Mouse (Mus musculus) heart, embryonic 15.5 days (tissue): ENCODE data around the gene Ankrd37. TPM values are rescaled to one million over a fixed set of nuclear protein-coding genes. Genes with fewer than 3 reads are reported as not detected.

Source experiments
- ATAC-seq: fragments of 200-750 bp; cut with Nextera tagmentation; replicated peaks from 2 replicates; pipeline ENCODE4 v1.8.0; 2017; ENCODE audit warnings: low read depth, moderate TSS enrichment; ENCODE audit not compliant: insufficient number of reproducible peaks, insufficient read depth, low FRiP score
- H3K27ac ChIP-seq: fragments of 300-500 bp; sonication (generic); 2 replicates; pipeline ENCODE4 v1.5.1; 2015; ENCODE audit warnings: mild to moderate bottlenecking, inconsistent platforms
- H3K27me3 ChIP-seq: fragments of 300-500 bp; sonication (generic); 2 replicates; pipeline ENCODE4 v1.6.1; 2015; ENCODE audit warnings: inconsistent platforms
- H3K36me3 ChIP-seq: fragments of 300-500 bp; sonication (generic); 2 replicates; pipeline ENCODE4 v1.6.1; 2015; ENCODE audit warnings: mild to moderate bottlenecking, inconsistent platforms
- H3K4me1 ChIP-seq: fragments of 300-500 bp; sonication (generic); replicated peaks from 2 replicates; pipeline ENCODE4 v1.6.1; 2015; ENCODE audit warnings: inconsistent platforms
- H3K4me2 ChIP-seq: fragments of 300-500 bp; sonication (generic); 2 replicates; pipeline ENCODE4 v1.6.1; 2015; ENCODE audit warnings: inconsistent platforms, mild to moderate bottlenecking, moderate library complexity
- H3K4me3 ChIP-seq: fragments of 300-500 bp; sonication (generic); 2 replicates; pipeline ENCODE4 v1.5.1; 2015; ENCODE audit warnings: mild to moderate bottlenecking, inconsistent platforms
- H3K9ac ChIP-seq: fragments of 300-500 bp; sonication (generic); 2 replicates; pipeline ENCODE4 v1.6.1; 2015; ENCODE audit warnings: mild to moderate bottlenecking, inconsistent platforms
- H3K9me3 ChIP-seq: fragments of 300-500 bp; sonication (generic); replicated peaks from 2 replicates; pipeline ENCODE4 v1.6.1; 2016; ENCODE audit warnings: inconsistent platforms
- WGBS: fragments of 180-500 bp; shearing (Covaris S2); methylation state at CpG from one replicate; pipeline ENCODE4 v1.1.7; 2015; ENCODE audit warnings: mixed read lengths; 5-methylcytosine and 5-hydroxymethylcytosine counted together
- polyA plus RNA-seq: library from polyadenylated mRNA; unstranded; fragments of >200 nt; fragmentation: Nextera tagmentation; extraction: Ambion mirVana; gene quantifications from 2 replicates; pipeline ENCODE4 v1.2.1, GENCODE M21; 2015

The Ankrd37 gene
- polyA plus RNA-seq = 17.9 and 19.6 TPM in 2 replicates

DNA sequence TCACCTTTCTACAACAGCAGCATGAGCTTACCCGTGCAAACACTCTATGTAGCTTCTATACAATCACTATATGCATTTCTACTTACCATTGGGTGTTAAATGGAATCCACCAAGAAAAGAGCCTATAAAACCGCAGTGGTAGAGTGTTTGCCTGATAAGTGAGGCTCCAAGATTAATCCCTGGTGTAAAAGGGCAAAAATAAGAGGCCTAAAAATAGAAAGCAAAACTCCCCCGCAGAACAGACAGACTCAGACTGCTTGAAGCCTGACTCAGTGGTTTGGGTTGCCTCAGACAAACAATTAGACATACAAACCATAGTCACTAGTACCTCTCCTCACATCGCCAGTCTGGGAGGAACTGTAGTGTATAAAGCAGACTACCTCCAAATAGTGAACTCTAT, at the start of gene Ankrd37:
TSS of gene Ankrd37 (minus strand) at position 112 of the 400 bp plus-strand sequence.
- Histone ChIP-seq H3K9ac (no peak within 1 kb of the TSS), H3K36me3 (no peaks in the 10 kb centered on the region), H3K27ac (peak within 1 kb of the TSS; percentile 74), H3K4me1 (peaks cover 15% of the 10 kb centered on the region), H3K9me3 (no peaks in the 10 kb centered on the region), H3K4me3 (no peak within 1 kb of the TSS), H3K27me3 (no peaks in the 10 kb centered on the region), H3K4me2 (peak within 1 kb of the TSS; percentile 42)
- WGBS = 29% methylated on average over 4 of the region's 4 CpGs
- ATAC-seq = no peak

- Histone ChIP-seq H3K4me3 (no peak overlapping the region), H3K9ac (no peak overlapping the region), H3K4me2 (no peak overlapping the region), H3K36me3 (peaks cover 8% of the 10 kb centered on the region; the same call in 1 of the 2 replicates), H3K9me3 (no peaks in the 10 kb centered on the region), H3K4me1 (peaks cover 7% of the 10 kb centered on the region), H3K27me3 (no peaks in the 10 kb centered on the region), H3K27ac (no peak overlapping the region)
- 49% methylated on average over 13 of the region's 13 CpGs for WGBS
- ATAC-seq = no peak
Observed at GRCm38 (mm10) chr8:46040260-46040659, 34.8 kb upstream of the Ankrd37 start.

- no peaks in the 10 kb centered on the region for H3K27me3 ChIP-seq
- peaks cover 7% of the 10 kb centered on the region for H3K4me1 ChIP-seq
- no peak for ATAC-seq
- no peak overlapping the region for H3K4me3 ChIP-seq
- WGBS = 67% methylated on average over 1 of the region's 1 CpGs
- no peak overlapping the region for H3K27ac ChIP-seq
- no peaks in the 10 kb centered on the region for H3K9me3 ChIP-seq
- H3K9ac ChIP-seq = no peak overlapping the region
- H3K4me2 ChIP-seq = no peak overlapping the region
- H3K36me3 ChIP-seq = peaks cover 8% of the 10 kb centered on the region; the same call in 1 of the 2 replicates
Observed at GRCm38 (mm10) chr8:46039666-46040065, 34.2 kb upstream of the Ankrd37 start.

GRCm38 (mm10) chr8:46036217-46036616, 30.7 kb upstream of the Ankrd37 start:
- no peak for ATAC-seq
- Histone ChIP-seq H3K9ac (no peak overlapping the region), H3K36me3 (0 out of 2 replicates have a peak, but pooled peaks cover 2% of the 10 kb centered on the region), H3K9me3 (no peaks in the 10 kb centered on the region), H3K27me3 (no peaks in the 10 kb centered on the region), H3K27ac (no peak overlapping the region), H3K4me2 (no peak overlapping the region), H3K4me3 (no peak overlapping the region), H3K4me1 (peaks cover 7% of the 10 kb centered on the region)
- WGBS = 77% methylated on average over 11 of the region's 11 CpGs

DNA sequence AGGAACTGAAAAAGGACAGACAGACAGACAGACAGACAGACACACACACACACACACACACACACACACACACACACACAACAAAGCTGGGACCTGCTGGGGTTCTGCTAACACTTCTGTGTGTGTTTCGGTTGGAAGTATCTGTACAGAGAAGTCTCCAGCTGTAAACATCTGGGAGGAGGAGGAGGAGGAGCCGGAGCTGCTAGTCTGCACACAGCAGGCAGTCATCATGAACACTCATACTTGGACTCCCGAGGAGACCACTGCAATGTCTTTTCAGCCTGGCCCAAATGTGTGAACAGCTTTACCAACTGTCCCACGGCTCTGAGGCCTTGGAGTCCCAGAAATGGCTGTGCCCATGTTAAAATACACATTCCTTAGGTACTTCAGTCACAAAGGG, 18.9 kb upstream of the Ankrd37 start:
- Histone ChIP-seq H3K4me1 (no peaks in the 10 kb centered on the region; the same call in 1 of the 2 replicates), H3K9me3 (no peaks in the 10 kb centered on the region), H3K27me3 (no peaks in the 10 kb centered on the region), H3K4me3 (no peak overlapping the region), H3K27ac (no peak overlapping the region), H3K36me3 (no peaks in the 10 kb centered on the region), H3K4me2 (no peak overlapping the region), H3K9ac (no peak overlapping the region)
- WGBS = 55% methylated on average over 4 of the region's 4 CpGs
- ATAC-seq = no peak

- Histone ChIP-seq H3K36me3 (no peaks in the 10 kb centered on the region), H3K4me1 (no peaks in the 10 kb centered on the region; the same call in 1 of the 2 replicates), H3K27ac (no peak overlapping the region), H3K9ac (no peak overlapping the region), H3K4me2 (no peak overlapping the region), H3K27me3 (no peaks in the 10 kb centered on the region), H3K9me3 (no peaks in the 10 kb centered on the region), H3K4me3 (no peak overlapping the region)
- no peak for ATAC-seq
- WGBS = 83% methylated on average over 9 of the region's 9 CpGs
Observed at GRCm38 (mm10) chr8:46022758-46023157, 17.3 kb upstream of the Ankrd37 start.

GRCm38 (mm10) chr8:46022203-46022602, 16.7 kb upstream of the Ankrd37 start:
- no peak overlapping the region for H3K9ac ChIP-seq
- ATAC-seq = no peak
- no peak overlapping the region for H3K4me2 ChIP-seq
- no peaks in the 10 kb centered on the region for H3K27me3 ChIP-seq
- no peaks in the 10 kb centered on the region for H3K9me3 ChIP-seq
- H3K27ac ChIP-seq = no peak overlapping the region
- WGBS = 72% methylated on average over 9 of the region's 9 CpGs
- H3K4me3 ChIP-seq = no peak overlapping the region
- H3K4me1 ChIP-seq = no peaks in the 10 kb centered on the region; the same call in 1 of the 2 replicates
- no peaks in the 10 kb centered on the region for H3K36me3 ChIP-seq

- whole genome bisulfite sequencing = 7% methylated on average over 17 of the region's 17 CpGs
- Histone ChIP-seq H3K9me3 (no peaks in the 10 kb centered on the region), H3K4me1 (peaks cover 15% of the 10 kb centered on the region), H3K9ac (peak overlapping the region; percentile 35; the same call in 1 of the 2 replicates), H3K4me3 (peak overlapping the region; percentile 32), H3K36me3 (no peaks in the 10 kb centered on the region), H3K4me2 (peak overlapping the region; percentile 58), H3K27me3 (no peaks in the 10 kb centered on the region), H3K27ac (peak overlapping the region; percentile 62)
- 0 out of 2 replicates have a peak, but pooled peaks have one; percentile 35 for ATAC-seq
Observed at GRCm38 (mm10) chr8:46010746-46011680, 5.5 kb upstream of the Ankrd37 start.

DNA sequence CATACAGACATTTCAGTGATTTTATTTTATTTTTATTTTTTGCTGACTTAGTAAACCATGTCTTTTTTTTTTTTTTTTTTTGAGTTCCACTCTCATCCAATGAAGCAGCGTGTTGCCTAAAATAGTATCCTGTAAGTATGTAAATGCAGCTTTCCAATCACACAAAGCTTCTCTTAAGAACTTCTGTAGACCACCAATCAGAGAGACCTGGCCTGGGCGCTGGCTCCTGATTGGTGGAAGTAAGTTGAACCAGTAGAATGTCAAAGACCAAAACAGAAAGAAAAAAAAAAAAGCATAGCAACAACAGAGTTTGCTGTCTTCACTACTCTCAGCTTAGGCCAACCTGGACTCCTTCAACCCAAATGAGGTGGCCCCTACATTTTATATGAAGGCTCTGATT, 4.8 kb upstream of the Ankrd37 start:
- H3K4me2 ChIP-seq = peak overlapping the region; percentile 58
- peak; percentile 55; the same call in 1 of the 2 replicates for ATAC-seq
- WGBS = 49% methylated on average over 2 of the region's 2 CpGs

DNA sequence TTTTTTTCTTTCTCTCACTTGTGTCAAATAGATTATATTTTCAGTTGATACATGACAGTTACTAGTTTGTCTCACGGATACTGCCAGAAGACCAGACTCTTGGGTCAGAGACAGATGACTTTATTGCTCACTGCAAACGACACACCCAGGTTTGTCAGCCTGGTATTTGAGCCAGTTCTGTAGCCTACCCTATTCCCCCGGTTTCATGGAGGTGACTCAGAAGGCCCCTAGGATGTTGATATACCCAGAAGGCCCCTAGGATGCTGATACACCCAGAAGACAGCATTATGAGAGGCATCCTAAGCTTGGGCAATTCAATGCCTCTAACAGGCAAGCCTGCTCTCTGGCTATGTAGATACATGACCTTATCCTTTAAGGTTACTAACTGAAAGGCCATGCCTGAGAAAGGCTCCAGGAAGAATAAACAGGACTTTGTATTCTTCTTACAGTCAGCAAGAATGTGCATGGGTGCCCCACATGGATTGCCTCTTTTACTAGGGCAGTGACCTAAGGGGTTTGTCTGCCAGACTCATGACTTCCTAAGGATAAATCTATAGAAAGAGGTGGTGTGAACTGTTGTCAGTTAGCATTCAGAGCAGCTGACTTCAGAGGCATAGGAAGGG, 1.7 kb upstream of the Ankrd37 start:
- H3K9ac ChIP-seq = no peak overlapping the region
- no peak for ATAC-seq
- H3K36me3 ChIP-seq = no peaks in the 10 kb centered on the region
- no peak overlapping the region for H3K27ac ChIP-seq
- WGBS = 61% methylated on average over 3 of the region's 3 CpGs
- H3K9me3 ChIP-seq = no peaks in the 10 kb centered on the region
- no peak overlapping the region for H3K4me3 ChIP-seq
- no peak overlapping the region for H3K4me2 ChIP-seq
- H3K27me3 ChIP-seq = no peaks in the 10 kb centered on the region
- peaks cover 25% of the 10 kb centered on the region for H3K4me1 ChIP-seq

More for the DNA sequence above, 4.8 kb upstream of the Ankrd37 start:
- Histone ChIP-seq H3K4me1 (peaks cover 22% of the 10 kb centered on the region), H3K9ac (0 out of 2 replicates have a peak overlapping the region, but pooled peaks have one; percentile 35), H3K27me3 (no peaks in the 10 kb centered on the region), H3K4me3 (peak overlapping the region; percentile 32), H3K9me3 (no peaks in the 10 kb centered on the region), H3K27ac (peak overlapping the region; percentile 62), H3K36me3 (no peaks in the 10 kb centered on the region)
